Mouse (Mus musculus): ENCODE measurements around the gene Gcnt2. TPM values are rescaled to one million over a fixed set of nuclear protein-coding genes. Genes with fewer than 3 reads are reported as not detected.
"Not testable (repeated sequence)": the region's sequence is repeated elsewhere in the genome, so short reads cannot be mapped to it uniquely, and the experiment has no call there.

Gene Gcnt2
- polyA plus RNA-seq, 1 experiment, result 6.3 TPM

GRCm38 (mm10) chr13:40978652-40979051 is 119.1 kb downstream of the Gcnt2 start:
- Histone ChIP-seq H3K79me3 (ENCODE audit: low read depth) (no peaks in the 10 kb centered on the region), H3K27me3 (ENCODE audit: control insufficient read depth, insufficient read depth, insufficient read length) (no peaks in the 10 kb centered on the region), H3K4me3 (ENCODE audit: insufficient read depth, poor library complexity, severe bottlenecking) (no peak overlapping the region), H3ac (ENCODE audit: control insufficient read depth, insufficient read length, low read depth) (no peak overlapping the region), H3K36me3 (ENCODE audit: control insufficient read depth, insufficient read depth) (no peaks in the 10 kb centered on the region), H3K79me2 (ENCODE audit: control insufficient read depth, insufficient read depth) (no peaks in the 10 kb centered on the region)
- TF ChIP-seq MAX (IDR thresholded peaks at IDR 0.05) (no peak), MYOG (IDR thresholded peaks at IDR 0.05; ENCODE audit: control insufficient read depth, extremely low read depth, insufficient read length) (no peak), USF1 (IDR thresholded peaks at IDR 0.05; ENCODE audit: low read depth) (no peak), FOSL1 (IDR thresholded peaks at IDR 0.05; ENCODE audit: insufficient read depth, low read length, poor library complexity, severe bottlenecking) (no peak), CEBPB (IDR thresholded peaks at IDR 0.05; ENCODE audit: low read depth) (no peak), CTCF (IDR thresholded peaks at IDR 0.05; ENCODE audit: control insufficient read depth, insufficient read depth, insufficient read length) (no peak)

DNA sequence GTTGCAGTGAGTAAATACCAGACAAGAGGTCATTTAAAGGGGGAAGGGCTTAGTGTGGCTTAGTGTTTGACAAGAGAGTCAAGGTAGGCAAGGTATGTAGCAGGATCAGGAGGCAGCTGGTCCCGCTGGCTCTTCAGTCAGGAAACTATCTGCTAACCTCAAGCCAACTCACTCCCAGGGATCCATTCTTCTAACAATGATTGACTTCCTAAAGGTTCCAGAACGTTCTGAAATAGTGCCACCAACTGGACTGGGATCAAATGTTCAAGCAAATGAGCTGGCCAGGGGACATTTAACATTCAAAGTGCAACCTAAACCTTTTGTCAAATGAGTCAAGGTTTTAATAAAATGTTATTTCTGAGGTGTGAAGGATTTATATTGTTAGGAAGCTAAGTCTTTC is 119.8 kb downstream of the Gcnt2 start:
- Histone ChIP-seq H3K36me3 (ENCODE audit: control insufficient read depth, insufficient read depth) (no peaks in the 10 kb centered on the region), H3K4me3 (ENCODE audit: insufficient read depth, poor library complexity, severe bottlenecking) (no peak overlapping the region), H3ac (ENCODE audit: control insufficient read depth, insufficient read length, low read depth) (no peak overlapping the region), H3K27me3 (ENCODE audit: control insufficient read depth, insufficient read depth, insufficient read length) (no peaks in the 10 kb centered on the region), H3K79me2 (ENCODE audit: control insufficient read depth, insufficient read depth) (no peaks in the 10 kb centered on the region), H3K79me3 (ENCODE audit: low read depth) (no peaks in the 10 kb centered on the region)
- TF ChIP-seq CEBPB (IDR thresholded peaks at IDR 0.05; ENCODE audit: low read depth), result no peak
- no peak for TF ChIP-seq MAX (IDR thresholded peaks at IDR 0.05)
- TF ChIP-seq FOSL1 (IDR thresholded peaks at IDR 0.05; ENCODE audit: insufficient read depth, low read length, poor library complexity, severe bottlenecking), result no peak
- no peak for TF ChIP-seq MYOG (IDR thresholded peaks at IDR 0.05; ENCODE audit: control insufficient read depth, extremely low read depth, insufficient read length)
- TF ChIP-seq CTCF (IDR thresholded peaks at IDR 0.05; ENCODE audit: control insufficient read depth, insufficient read depth, insufficient read length), result no peak
- TF ChIP-seq USF1 (IDR thresholded peaks at IDR 0.05; ENCODE audit: low read depth), result no peak
- TF ChIP-seq MYOD1 (IDR thresholded peaks at IDR 0.05; ENCODE audit: control insufficient read depth, insufficient read length, low read depth), result no peak

DNA sequence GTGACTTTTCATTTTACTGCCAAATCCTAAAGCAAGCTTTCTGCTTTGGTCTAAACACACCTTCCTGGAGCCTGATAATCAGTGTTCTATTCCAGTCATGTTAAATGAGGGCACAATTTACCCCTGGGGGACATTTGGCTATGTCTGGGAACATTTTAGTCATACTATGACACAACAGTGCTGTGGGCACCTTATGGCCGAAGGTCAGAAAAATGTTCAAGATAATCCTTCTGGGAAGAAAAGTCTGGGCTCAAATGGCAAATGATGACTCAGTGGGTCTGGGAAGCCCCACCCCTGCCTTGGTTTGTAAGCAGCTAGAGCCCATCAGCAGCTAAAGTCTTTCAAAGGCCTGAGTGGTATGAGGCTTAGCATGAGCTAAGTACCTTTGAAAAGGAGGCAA is 123.2 kb downstream of the Gcnt2 start:
- no peaks in the 10 kb centered on the region for H3K36me3 ChIP-seq (ENCODE audit: control insufficient read depth, insufficient read depth)
- no peaks in the 10 kb centered on the region for H3K27me3 ChIP-seq (ENCODE audit: control insufficient read depth, insufficient read depth, insufficient read length)
- TF ChIP-seq FOSL1 (IDR thresholded peaks at IDR 0.05; ENCODE audit: insufficient read depth, low read length, poor library complexity, severe bottlenecking) (peak; percentile 43), MYOD1 (IDR thresholded peaks at IDR 0.05; ENCODE audit: control insufficient read depth, insufficient read length, low read depth) (no peak), CEBPB (IDR thresholded peaks at IDR 0.05; ENCODE audit: low read depth) (peak; percentile 64)
- no peak overlapping the region for H3K4me3 ChIP-seq (ENCODE audit: insufficient read depth, poor library complexity, severe bottlenecking)
- H3ac ChIP-seq (ENCODE audit: control insufficient read depth, insufficient read length, low read depth), result no peak overlapping the region
- no peaks in the 10 kb centered on the region for H3K79me3 ChIP-seq (ENCODE audit: low read depth)
- no peaks in the 10 kb centered on the region for H3K79me2 ChIP-seq (ENCODE audit: control insufficient read depth, insufficient read depth)

- Histone ChIP-seq H3K4me3 (ENCODE audit: insufficient read depth, poor library complexity, severe bottlenecking) (no peak overlapping the region), H3K79me2 (ENCODE audit: control insufficient read depth, insufficient read depth) (no peaks in the 10 kb centered on the region), H3K36me3 (ENCODE audit: control insufficient read depth, insufficient read depth) (no peaks in the 10 kb centered on the region), H3K27me3 (ENCODE audit: control insufficient read depth, insufficient read depth, insufficient read length) (no peaks in the 10 kb centered on the region), H3ac (ENCODE audit: control insufficient read depth, insufficient read length, low read depth) (no peak overlapping the region), H3K79me3 (ENCODE audit: low read depth) (no peaks in the 10 kb centered on the region)
- TF ChIP-seq USF1 (IDR thresholded peaks at IDR 0.05; ENCODE audit: low read depth) (no peak), CTCF (IDR thresholded peaks at IDR 0.05; ENCODE audit: control insufficient read depth, insufficient read depth, insufficient read length) (no peak), CEBPB (IDR thresholded peaks at IDR 0.05; ENCODE audit: low read depth) (no peak), FOSL1 (IDR thresholded peaks at IDR 0.05; ENCODE audit: insufficient read depth, low read length, poor library complexity, severe bottlenecking) (no peak), MYOG (IDR thresholded peaks at IDR 0.05; ENCODE audit: control insufficient read depth, extremely low read depth, insufficient read length) (no peak), MYOD1 (IDR thresholded peaks at IDR 0.05; ENCODE audit: control insufficient read depth, insufficient read length, low read depth) (no peak), MAX (IDR thresholded peaks at IDR 0.05) (no peak)
These were observed 126.5 kb downstream of the Gcnt2 start for GRCm38 (mm10) chr13:40986081-40986480.

GRCm38 (mm10) chr13:40987608-40988303 is 128.2 kb downstream of the Gcnt2 start:
- not testable (repeated sequence) for H3K27me3 ChIP-seq (ENCODE audit: control insufficient read depth, insufficient read depth, insufficient read length); H3K36me3 ChIP-seq (ENCODE audit: control insufficient read depth, insufficient read depth)

GRCm38 (mm10) chr13:40988418-40988817 is 128.9 kb downstream of the Gcnt2 start:
- TF ChIP-seq CEBPB (IDR thresholded peaks at IDR 0.05; ENCODE audit: low read depth) (no peak), MYOG (IDR thresholded peaks at IDR 0.05; ENCODE audit: control insufficient read depth, extremely low read depth, insufficient read length) (no peak), MYOD1 (IDR thresholded peaks at IDR 0.05; ENCODE audit: control insufficient read depth, insufficient read length, low read depth) (no peak), CTCF (IDR thresholded peaks at IDR 0.05; ENCODE audit: control insufficient read depth, insufficient read depth, insufficient read length) (no peak), USF1 (IDR thresholded peaks at IDR 0.05; ENCODE audit: low read depth) (no peak), FOSL1 (IDR thresholded peaks at IDR 0.05; ENCODE audit: insufficient read depth, low read length, poor library complexity, severe bottlenecking) (no peak)

More at GRCm38 (mm10) chr13:40987608-40988303, 128.2 kb downstream of the Gcnt2 start:
- H3K4me3 ChIP-seq (ENCODE audit: insufficient read depth, poor library complexity, severe bottlenecking); H3ac ChIP-seq (ENCODE audit: control insufficient read depth, insufficient read length, low read depth); H3K79me3 ChIP-seq (ENCODE audit: low read depth); H3K79me2 ChIP-seq (ENCODE audit: control insufficient read depth, insufficient read depth): not testable (repeated sequence)

More at GRCm38 (mm10) chr13:40988418-40988817, 128.9 kb downstream of the Gcnt2 start:
- Histone ChIP-seq H3K79me3 (ENCODE audit: low read depth) (no peaks in the 10 kb centered on the region), H3ac (ENCODE audit: control insufficient read depth, insufficient read length, low read depth) (no peak overlapping the region), H3K27me3 (ENCODE audit: control insufficient read depth, insufficient read depth, insufficient read length) (no peaks in the 10 kb centered on the region), H3K4me3 (ENCODE audit: insufficient read depth, poor library complexity, severe bottlenecking) (no peak overlapping the region), H3K36me3 (ENCODE audit: control insufficient read depth, insufficient read depth) (no peaks in the 10 kb centered on the region), H3K79me2 (ENCODE audit: control insufficient read depth, insufficient read depth) (no peaks in the 10 kb centered on the region)
